Mouse (Mus musculus) limb, embryonic 14.5 days (tissue): ENCODE measurements around the gene Rufy3. TPM values are rescaled to one million over a fixed set of nuclear protein-coding genes. Genes with fewer than 3 reads are reported as not detected.

Experiments
- ATAC-seq: fragments of 200-750 bp; cut with Nextera tagmentation; 2 replicates; pipeline ENCODE4 v1.8.0; 2017; ENCODE audit warnings: low read depth, moderate number of reproducible peaks, moderate TSS enrichment; ENCODE audit not compliant: low FRiP score
- DNase-seq: peaks from one replicate; pipeline ENCODE4 v3.0.0-alpha.2; 2015; ENCODE audit warnings: low spot score
- H3K27ac ChIP-seq: fragments of 300-500 bp; sonication (generic); replicated peaks from 2 replicates; pipeline ENCODE4 v1.5.1; 2014; ENCODE audit warnings: low read depth, mild to moderate bottlenecking, low read length, moderate library complexity, mixed read lengths
- H3K27me3 ChIP-seq: fragments of 300-500 bp; sonication (generic); 2 replicates; pipeline ENCODE4 v1.6.1; 2014; ENCODE audit warnings: low read length, mixed read lengths; ENCODE audit not compliant: control insufficient read depth, insufficient read depth
- H3K36me3 ChIP-seq: fragments of 300-500 bp; sonication (generic); 2 replicates; pipeline ENCODE4 v1.6.1; 2014; ENCODE audit warnings: mild to moderate bottlenecking, low read length, moderate library complexity, mixed read lengths; ENCODE audit not compliant: control insufficient read depth, insufficient read depth
- H3K4me1 ChIP-seq: fragments of 300-500 bp; sonication (generic); 2 replicates; pipeline ENCODE4 v1.6.1; 2014; ENCODE audit warnings: antibody characterized with exemption, low read length, mixed read lengths; ENCODE audit not compliant: control insufficient read depth, insufficient read depth
- H3K4me2 ChIP-seq: fragments of 300-500 bp; sonication (generic); replicated peaks from 2 replicates; pipeline ENCODE4 v1.6.1; 2014; ENCODE audit warnings: low read depth, mild to moderate bottlenecking, low read length, moderate library complexity; ENCODE audit not compliant: severe bottlenecking
- H3K4me3 ChIP-seq: fragments of 300-500 bp; sonication (generic); replicated peaks from 2 replicates; pipeline ENCODE4 v1.5.1; 2014; ENCODE audit warnings: low read length
- H3K9ac ChIP-seq: fragments of 300-500 bp; sonication (generic); 2 replicates; pipeline ENCODE4 v1.6.1; 2014; ENCODE audit warnings: mild to moderate bottlenecking, low read depth, low read length, moderate library complexity; ENCODE audit not compliant: severe bottlenecking
- H3K9me3 ChIP-seq: fragments of 300-500 bp; sonication (generic); 2 replicates; pipeline ENCODE4 v1.6.1; 2016; ENCODE audit warnings: low read length; ENCODE audit not compliant: control insufficient read depth
- POLR2A ChIP-seq: fragments of 200-500 bp; IDR thresholded peaks from 2 replicates; pipeline ENCODE4 v1.8.0; 2012; ENCODE audit warnings: inconsistent platforms, mild to moderate bottlenecking, moderate library complexity, borderline replicate concordance; ENCODE audit not compliant: insufficient read depth, insufficient read length; ENCODE audit errors: extremely low read depth
- WGBS: fragments of 180-500 bp; shearing (Covaris S2); extraction: QIAGEN DNeasy Blood & Tissue Kit; methylation state at CpG from one replicate; pipeline ENCODE4 v1.1.7; 2014; 5-methylcytosine and 5-hydroxymethylcytosine counted together
- polyA plus RNA-seq, 2 experiments: library from polyadenylated mRNA; depleted of rRNA in 1 of 2; stranded (reverse) in 1 of 2; unstranded in 1 of 2; fragments of >200 nt; fragmentation: Nextera tagmentation in 1 of 2; extraction: Ambion mirVana in 1 of 2; gene quantifications; 2 replicates each; pipeline versions ENCODE4 v1.2.1 to v1.2.3; 2012 to 2014

Gene Rufy3
- polyA plus RNA-seq, 2 experiments, result 9.6 to 15.0 TPM

DNA sequence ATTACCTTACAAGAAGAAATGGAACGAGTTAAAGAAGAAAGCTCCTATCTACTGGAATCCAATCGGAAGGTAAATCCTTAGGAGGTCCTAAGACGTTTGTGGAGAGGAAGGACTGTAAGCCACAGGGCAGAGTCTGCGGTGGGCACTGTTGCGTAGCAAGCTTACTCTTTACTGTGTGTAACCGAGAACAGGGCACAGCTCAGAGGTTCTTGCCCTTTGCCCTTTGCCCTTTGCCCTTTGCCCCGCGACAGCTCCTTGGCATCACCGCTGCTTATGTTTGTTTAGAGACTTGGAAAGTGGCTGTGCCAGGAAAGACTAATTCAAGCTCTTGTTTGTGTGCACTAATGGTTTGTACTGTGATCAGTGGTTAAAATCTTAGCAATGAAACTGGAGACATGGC lies 67.6 kb downstream of the Rufy3 start:
- Histone ChIP-seq H3K4me3 (no peak overlapping the region), H3K9ac (no peak overlapping the region), H3K4me1 (no peaks in the 10 kb centered on the region), H3K27me3 (no peaks in the 10 kb centered on the region), H3K9me3 (no peaks in the 10 kb centered on the region), H3K27ac (no peak overlapping the region), H3K4me2 (no peak overlapping the region), H3K36me3 (peaks cover 32% of the 10 kb centered on the region)
- TF ChIP-seq POLR2A, result no peak
- 88% methylated on average over 9 of the region's 9 CpGs for WGBS
- ATAC-seq, result no peak
- no peak for DNase-seq

DNA sequence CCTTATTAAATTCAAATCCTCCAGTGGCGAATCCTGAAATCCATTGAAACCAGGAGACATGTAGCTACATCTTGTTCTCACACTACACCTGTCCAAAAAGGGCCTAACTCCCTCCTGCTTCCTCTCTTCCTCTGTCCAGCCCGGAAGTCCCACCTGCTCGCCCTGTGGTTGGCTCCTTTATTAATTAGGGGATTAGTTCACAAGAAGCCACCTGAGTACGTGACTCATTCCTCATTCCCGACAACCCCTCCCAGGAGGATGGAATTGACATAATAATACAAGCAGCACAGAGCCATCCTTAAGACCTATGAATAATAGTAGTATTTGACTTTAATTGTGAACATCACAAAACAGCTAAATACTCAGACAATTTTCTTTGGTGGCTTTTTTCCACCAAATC lies 69.2 kb downstream of the Rufy3 start:
- WGBS, result 84% methylated on average over 5 of the region's 5 CpGs
- no peak overlapping the region for H3K9ac ChIP-seq
- no peaks in the 10 kb centered on the region for H3K4me1 ChIP-seq
- H3K27me3 ChIP-seq, result no peaks in the 10 kb centered on the region
- H3K9me3 ChIP-seq, result no peaks in the 10 kb centered on the region
- DNase-seq, result no peak
- peaks cover 42% of the 10 kb centered on the region for H3K36me3 ChIP-seq
- no peak overlapping the region for H3K27ac ChIP-seq
- H3K4me3 ChIP-seq, result no peak overlapping the region
- no peak for TF ChIP-seq POLR2A
- ATAC-seq, result no peak
- H3K4me2 ChIP-seq, result no peak overlapping the region

DNA sequence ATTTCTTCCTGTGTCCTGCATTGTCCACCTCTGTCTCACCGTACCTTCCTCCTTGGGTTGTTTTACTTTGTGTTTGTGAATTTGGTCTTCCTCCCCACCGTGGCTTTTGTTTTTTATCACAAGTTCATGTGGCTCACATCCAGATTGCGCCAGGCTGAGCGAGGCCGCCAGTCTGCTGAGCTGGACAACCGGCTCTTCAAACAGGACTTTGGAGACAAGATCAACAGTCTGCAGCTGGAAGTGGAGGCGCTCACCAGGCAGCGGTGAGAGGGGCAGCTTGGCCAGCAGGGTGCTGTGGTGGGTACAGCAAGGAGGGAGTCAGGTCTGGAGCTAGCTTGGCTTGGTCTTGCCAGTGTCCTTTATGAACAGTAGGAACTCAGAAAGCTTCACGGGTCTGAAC lies 77.9 kb downstream of the Rufy3 start:
- no peak for TF ChIP-seq POLR2A
- no peak for DNase-seq
- Histone ChIP-seq H3K4me1 (no peaks in the 10 kb centered on the region), H3K27ac (no peak overlapping the region), H3K9ac (no peak overlapping the region), H3K4me3 (no peak overlapping the region), H3K36me3 (peaks cover 48% of the 10 kb centered on the region), H3K4me2 (no peak overlapping the region), H3K9me3 (no peaks in the 10 kb centered on the region), H3K27me3 (no peaks in the 10 kb centered on the region)
- ATAC-seq, result no peak
- WGBS, result 86% methylated on average over 9 of the region's 9 CpGs

DNA sequence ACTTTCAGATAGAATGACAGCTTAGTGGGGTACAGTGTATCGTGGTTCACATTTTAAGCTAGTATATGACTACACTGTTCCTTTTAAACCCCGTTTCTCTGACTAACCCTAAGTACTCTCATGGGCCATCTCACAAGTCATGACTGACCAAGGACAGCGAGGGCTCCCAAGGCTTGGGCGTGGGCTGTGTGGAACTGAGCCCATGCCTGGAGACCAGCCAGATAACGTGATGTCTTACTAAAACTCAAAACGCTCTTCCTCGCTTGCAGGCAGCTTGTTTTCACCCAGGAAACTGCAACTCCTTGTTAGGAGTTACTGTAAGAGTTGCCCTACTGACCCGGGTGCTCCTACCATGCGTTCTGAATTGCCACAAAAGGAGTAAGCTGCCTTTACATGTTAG lies 78.7 kb downstream of the Rufy3 start:
- 86% methylated on average over 9 of the region's 9 CpGs for WGBS
- DNase-seq (no peak), ATAC-seq (no peak)
- Histone ChIP-seq H3K4me3 (no peak overlapping the region), H3K4me1 (no peaks in the 10 kb centered on the region), H3K4me2 (no peak overlapping the region), H3K27me3 (no peaks in the 10 kb centered on the region), H3K27ac (no peak overlapping the region), H3K36me3 (peaks cover 52% of the 10 kb centered on the region), H3K9me3 (no peaks in the 10 kb centered on the region), H3K9ac (no peak overlapping the region)
- no peak for TF ChIP-seq POLR2A

DNA sequence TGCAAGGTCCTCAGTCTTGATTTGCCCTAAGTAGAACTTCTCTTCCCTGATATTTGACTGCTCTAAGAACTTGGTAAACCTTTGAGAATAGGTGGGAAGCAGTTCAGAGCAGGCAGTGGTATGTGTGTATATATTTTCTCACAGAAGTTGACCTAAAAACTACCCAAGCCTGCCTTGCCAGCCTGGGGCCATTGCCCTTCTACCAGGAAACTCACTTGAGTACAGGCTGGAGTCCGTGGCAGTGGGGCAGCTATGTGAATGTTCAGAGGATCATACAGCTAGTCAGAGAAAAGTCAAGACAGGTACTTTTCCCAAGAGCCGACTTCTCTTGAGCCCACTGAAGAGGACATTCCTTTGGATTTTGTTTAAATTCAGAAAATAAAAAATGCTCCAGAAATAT lies 80.1 kb downstream of the Rufy3 start:
- no peak for DNase-seq
- Histone ChIP-seq H3K36me3 (peaks cover 53% of the 10 kb centered on the region), H3K9me3 (no peaks in the 10 kb centered on the region), H3K9ac (no peak overlapping the region), H3K27ac (no peak overlapping the region), H3K4me3 (no peak overlapping the region), H3K4me2 (no peak overlapping the region), H3K27me3 (no peaks in the 10 kb centered on the region), H3K4me1 (no peaks in the 10 kb centered on the region)
- TF ChIP-seq POLR2A, result no peak
- 86% methylated on average over 2 of the region's 2 CpGs for WGBS
- no peak for ATAC-seq

DNA sequence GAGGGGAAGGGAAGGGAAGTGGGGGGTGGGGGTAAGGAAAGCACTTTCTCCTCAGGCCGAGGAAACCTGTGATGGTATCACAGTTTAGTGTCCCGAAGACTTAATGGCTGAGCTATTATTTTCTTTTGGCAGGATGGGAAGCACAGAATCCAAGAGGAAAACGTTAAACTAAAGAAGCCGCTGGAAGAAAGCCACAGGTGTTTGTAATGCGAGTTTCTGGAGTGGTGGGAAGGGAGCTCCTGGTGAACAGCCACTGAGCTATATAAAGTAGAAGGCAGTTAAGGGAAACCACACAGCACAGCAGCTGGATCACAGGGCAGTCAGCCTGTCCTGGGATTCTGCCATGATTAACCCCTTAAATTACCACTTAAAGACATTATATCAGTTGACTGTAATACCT lies 80.6 kb downstream of the Rufy3 start:
- H3K9me3 ChIP-seq, result no peaks in the 10 kb centered on the region
- no peak overlapping the region for H3K27ac ChIP-seq
- WGBS, result 53% methylated on average over 5 of the region's 5 CpGs
- no peak for TF ChIP-seq POLR2A
- peaks cover 54% of the 10 kb centered on the region for H3K36me3 ChIP-seq
- no peak overlapping the region for H3K9ac ChIP-seq
- H3K27me3 ChIP-seq, result no peaks in the 10 kb centered on the region
- no peak for DNase-seq
- no peaks in the 10 kb centered on the region for H3K4me1 ChIP-seq
- H3K4me2 ChIP-seq, result no peak overlapping the region
- no peak overlapping the region for H3K4me3 ChIP-seq
- no peak for ATAC-seq
